Mouse (Mus musculus) adrenal gland, postnatal 14 days (tissue): ENCODE measurements around the gene Pdcd6ip. TPM values are rescaled to one million over a fixed set of nuclear protein-coding genes. Genes with fewer than 3 reads are reported as not detected.

Experiments used
- DNase-seq: peaks from one replicate; pipeline ENCODE4 v3.0.0; 2021; ENCODE audit warnings: mixed read lengths
- total RNA-seq: library from RNA; stranded (reverse); gene quantifications from 2 replicates; pipeline ENCODE4 v1.2.3, GENCODE M21; 2021

Pdcd6ip gene
- total RNA-seq, 1 experiment from 2014 or later = 132 TPM

GRCm38 (mm10) chr9:113624086-113624485 lies 84.0 kb downstream of the Pdcd6ip start:
- no peak for DNase-seq

- no peak for DNase-seq
Measured at GRCm38 (mm10) chr9:113617081-113617480, 91.0 kb downstream of the Pdcd6ip start.

- no peak for DNase-seq
Measured at GRCm38 (mm10) chr9:113610776-113611175, 97.3 kb downstream of the Pdcd6ip start.

- no peak for DNase-seq
Measured at GRCm38 (mm10) chr9:113602140-113602539, 105.9 kb downstream of the Pdcd6ip start.

Other genes with a start within 250 kb of the Pdcd6ip start
- 98.8 and 120 TPM in 2 replicates for gene Clasp2, start 33.2 kb upstream of the Pdcd6ip start, total RNA-seq
- gene Ubp1, start 222.7 kb upstream of the Pdcd6ip start, total RNA-seq = 55.6 and 57.3 TPM in 2 replicates